Mouse (Mus musculus) v-Abl transformed pro-B cells (cell line): Measurements from ENCODE around the gene Hs3st3b1.

ENCODE experiments used
- in situ Hi-C, 2 experiments: fragments of 400-800 bp; cut with MboI; formaldehyde crosslinking; loops; one replicate each; pipeline ENCODE4 v1.15.1; 2025; ENCODE audit not compliant: unreplicated experiment in 2 of 2

Hs3st3b1 gene

GRCm38 (mm10) chr11:63924286-63924930, 2.3 kb upstream of the Hs3st3b1 start:
- in situ Hi-C loops = no loop called here

- in situ Hi-C loops = no loop called here
Observed at GRCm38 (mm10) chr11:63923386-63923785, 1.3 kb upstream of the Hs3st3b1 start.

- in situ Hi-C loops = no loop called here
Observed at GRCm38 (mm10) chr11:63921044-63921951, 792 bp downstream of the Hs3st3b1 start.

- in situ Hi-C loops = no loop called here
Observed at GRCm38 (mm10) chr11:63920531-63920930, 1.6 kb downstream of the Hs3st3b1 start.

GRCm38 (mm10) chr11:63919211-63920098, 2.6 kb downstream of the Hs3st3b1 start:
- in situ Hi-C loops = no loop called here

GRCm38 (mm10) chr11:63918321-63919105, 3.6 kb downstream of the Hs3st3b1 start:
- in situ Hi-C loops = no loop called here

GRCm38 (mm10) chr11:63917561-63917960, 4.5 kb downstream of the Hs3st3b1 start:
- in situ Hi-C loops = no loop called here

GRCm38 (mm10) chr11:63914388-63914787, 7.7 kb downstream of the Hs3st3b1 start:
- in situ Hi-C loops = no loop called here

GRCm38 (mm10) chr11:63913936-63914335, 8.2 kb downstream of the Hs3st3b1 start:
- in situ Hi-C loops = no loop called here

GRCm38 (mm10) chr11:63911001-63911400, 11.1 kb downstream of the Hs3st3b1 start:
- in situ Hi-C loops = no loop called here

GRCm38 (mm10) chr11:63909961-63910360, 12.1 kb downstream of the Hs3st3b1 start:
- in situ Hi-C loops = no loop called here

- in situ Hi-C loops = no loop called here
Observed at GRCm38 (mm10) chr11:63908500-63908899, 13.6 kb downstream of the Hs3st3b1 start.

- in situ Hi-C loops = no loop called here
Observed at GRCm38 (mm10) chr11:63906552-63907353, 15.3 kb downstream of the Hs3st3b1 start.

GRCm38 (mm10) chr11:63904787-63905186, 17.3 kb downstream of the Hs3st3b1 start:
- in situ Hi-C loops = no loop called here

GRCm38 (mm10) chr11:63898509-63899168, 23.5 kb downstream of the Hs3st3b1 start:
- in situ Hi-C loops = no loop called here

- in situ Hi-C loops = no loop called here
Observed at GRCm38 (mm10) chr11:63897856-63898508, 24.1 kb downstream of the Hs3st3b1 start.

- in situ Hi-C loops = no loop called here
Observed at GRCm38 (mm10) chr11:63897011-63897410, 25.1 kb downstream of the Hs3st3b1 start.

GRCm38 (mm10) chr11:63894188-63894587, 27.9 kb downstream of the Hs3st3b1 start:
- in situ Hi-C loops = no loop called here
